Mouse (Mus musculus): ENCODE measurements around the gene Grb2.

GRCm38 (mm10) chr11:115737608-115738208, 29.3 kb upstream of the Grb2 start:
- no peak for TF ChIP-seq GATA1 (IDR thresholded peaks at IDR 0.05; ENCODE audit: low read length)
- TF ChIP-seq TAL1 (IDR thresholded peaks at IDR 0.05; ENCODE audit: low read length) = no peak
